Mouse (Mus musculus) central nervous system, embryonic 18 days (tissue): ENCODE data around the gene Npc2. TPM values are rescaled to one million over a fixed set of nuclear protein-coding genes. Genes with fewer than 3 reads are reported as not detected.

Experiments
- polyA plus RNA-seq: library from polyadenylated mRNA; depleted of rRNA; stranded (reverse); fragments of >200 nt; gene quantifications from 2 replicates; pipeline ENCODE4 v1.2.3, GENCODE M21; 2012; rRNA removed

Npc2 gene
- 57.1 and 57.4 TPM in 2 replicates for polyA plus RNA-seq

DNA sequence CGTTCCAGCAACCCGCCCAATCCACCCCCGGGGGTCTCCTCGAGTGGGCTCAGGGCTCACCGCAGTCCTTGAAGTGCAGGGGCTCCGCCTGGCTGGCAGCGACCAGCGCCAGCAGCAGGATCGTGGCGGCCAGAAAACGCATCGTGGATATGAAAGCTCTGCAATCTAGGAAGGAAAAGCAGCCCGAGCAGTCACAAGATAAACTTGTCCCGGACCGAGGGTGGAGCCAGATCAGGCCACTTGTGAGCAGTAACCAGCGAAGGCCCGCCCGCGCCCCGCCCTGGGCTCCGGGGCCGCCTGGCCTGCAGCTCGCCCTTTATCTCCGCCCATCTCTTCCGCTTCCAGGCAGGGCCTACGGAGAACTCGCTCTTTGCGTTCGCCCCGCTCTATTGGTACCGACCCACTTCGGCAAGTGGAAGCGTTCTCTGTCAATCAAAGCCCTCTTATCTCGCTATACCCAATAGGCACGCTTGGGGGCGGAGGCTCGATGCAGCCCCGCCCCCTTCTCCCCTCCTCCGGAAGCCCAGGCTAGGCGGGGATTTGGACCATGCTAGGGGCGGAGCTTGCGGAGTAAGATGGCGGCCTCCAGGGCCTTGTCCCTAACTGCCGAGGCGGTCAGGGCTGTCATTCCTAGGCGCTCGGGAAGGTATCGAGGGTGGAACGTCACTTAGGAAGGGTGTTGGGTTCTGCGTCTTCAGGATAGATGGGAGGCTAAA, at the start of gene Npc2, which contains the start of gene Isca2:
Gene Npc2 (minus strand): TSS at position 427 of the 716 bp plus-strand sequence.
Gene Isca2 (plus strand): TSS at position 526 of the 716 bp plus-strand sequence.

Other genes starting within 250 kb of the Npc2 start
- 0.67 and 0.75 TPM in 2 replicates for gene Vsx2, start 203.4 kb downstream of the Npc2 start, polyA plus RNA-seq
- 23.6 and 25.4 TPM in 2 replicates for gene Abcd4, start 155.7 kb downstream of the Npc2 start, polyA plus RNA-seq
- 0.05 and 0.09 TPM in 2 replicates for gene Vrtn, start 132.1 kb downstream of the Npc2 start, polyA plus RNA-seq
- 13.1 and 14.4 TPM in 2 replicates for gene Syndig1l, start 74.3 kb downstream of the Npc2 start, polyA plus RNA-seq
- 84.6 and 93.3 TPM in 2 replicates for gene Isca2, start 99 bp upstream of the Npc2 start, polyA plus RNA-seq
- 1.0 TPM in 2 replicates for gene Ltbp2, start 103.4 kb upstream of the Npc2 start, polyA plus RNA-seq
- 93.3 and 97.5 TPM in 2 replicates for gene Fcf1, start 197.7 kb upstream of the Npc2 start, polyA plus RNA-seq
- 62.2 and 63.4 TPM in 2 replicates for gene Arel1, start 197.7 kb upstream of the Npc2 start, polyA plus RNA-seq
- 53.1 and 53.3 TPM in 2 replicates for gene Ylpm1, start 223.2 kb upstream of the Npc2 start, polyA plus RNA-seq